30 mouse cellular contexts compared by ENCODE assay signal in the genomic region with DNA sequence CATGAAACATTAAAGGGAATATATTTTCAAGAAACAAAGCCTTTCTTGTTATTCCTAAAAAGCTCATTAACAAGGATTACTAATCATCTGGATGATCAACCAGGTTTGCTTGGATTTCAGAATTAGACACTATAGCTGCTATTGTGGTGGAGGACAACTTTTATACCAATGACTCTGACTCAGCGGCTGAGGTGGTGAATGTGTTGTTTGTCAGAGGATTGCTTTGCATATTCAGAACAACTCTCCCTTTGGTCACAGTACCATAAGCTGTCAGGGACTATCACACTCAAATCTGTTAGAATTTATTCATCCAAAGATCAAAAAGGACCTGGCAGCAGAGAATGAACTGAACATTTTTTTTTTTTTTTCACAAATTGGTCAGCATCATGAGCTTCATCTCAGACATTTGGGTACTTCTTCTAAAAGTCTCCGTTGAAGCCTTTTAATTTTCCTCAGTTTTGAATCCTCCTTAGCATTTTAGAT.
DNase-seq lines count a peak whose midpoint lies in the region; ATAC-seq lines count a peak whose summit lies in the region.
"Had no signal": no experiment of that assay in that cellular context is flagged by ENCODE, and none has a peak within 500 bp of the region (broad histone marks: within the 10 kb centered on the region; RNA-seq: fewer than 3 reads in every experiment).

No protein-coding gene starts in this region.

- ATAC-seq in midbrain, embryonic 11.5 days (ENCODE audit: low FRiP score), result peak; percentile 63; the same call in 1 of the 2 replicates
- ATAC-seq in midbrain, embryonic 13.5 days, result no peak; the same call in 1 of the 2 replicates
- ATAC-seq: forebrain, embryonic 15.5 days; hindbrain, embryonic 16.5 days; Patski had no signal

- 65% methylated on average over 2 of the region's 2 CpGs for WGBS in midbrain, embryonic 11.5 days
- WGBS in midbrain, embryonic 13.5 days, result 58% methylated on average over 2 of the region's 2 CpGs

- H3K27me3 ChIP-seq in midbrain, embryonic 11.5 days (ENCODE audit: control insufficient read depth, insufficient read depth, low read length), result no peaks in the 10 kb centered on the region
- H3K27me3 ChIP-seq in midbrain, embryonic 13.5 days, result no peaks in the 10 kb centered on the region
- H3K27me3 ChIP-seq: embryonic facial prominence, embryonic 13.5 days; forebrain, embryonic 12.5 days; forebrain, embryonic 15.5 days; heart, embryonic 12.5 days; heart, embryonic 15.5 days; hindbrain, embryonic 13.5 days; Patski had no signal

- no peaks in the 10 kb centered on the region for H3K4me1 ChIP-seq in midbrain, embryonic 11.5 days (ENCODE audit: control insufficient read depth, insufficient read depth, low read length)
- no peaks in the 10 kb centered on the region for H3K4me1 ChIP-seq in midbrain, embryonic 13.5 days (replicated peaks)
- H3K4me1 ChIP-seq: embryonic facial prominence, embryonic 10.5 days; embryonic facial prominence, embryonic 13.5 days; forebrain, embryonic 12.5 days; forebrain, embryonic 15.5 days; heart, embryonic 12.5 days; heart, embryonic 15.5 days; hindbrain, embryonic 10.5 days; hindbrain, embryonic 13.5 days had no signal

- no peak overlapping the region for H3K27ac ChIP-seq in midbrain, embryonic 11.5 days (ENCODE audit: low read depth, low read length)
- no peak overlapping the region for H3K27ac ChIP-seq in midbrain, embryonic 13.5 days
- H3K27ac ChIP-seq: embryonic facial prominence, embryonic 10.5 days; embryonic facial prominence, embryonic 13.5 days; forebrain, embryonic 12.5 days; forebrain, embryonic 15.5 days; gastrocnemius, adult 2 months; heart, embryonic 15.5 days; hindbrain, embryonic 10.5 days; hindbrain, embryonic 13.5 days had no signal

- peak; percentile 68 for DNase-seq in midbrain, embryonic 11.5 days (ENCODE audit: low spot score, missing footprints)
- DNase-seq in Muller cell, postnatal 12 days (ENCODE audit: inconsistent ontology term), result peak; percentile 98
- DNase-seq in retina, adult 2 months (ENCODE audit: low read depth, low spot score), result peak; percentile 9
- DNase-seq in retina, postnatal 7 days (ENCODE audit: low read depth, low spot score), result peak; percentile 19
- DNase-seq in frontal cortex, postnatal 36 days (ENCODE audit: low spot score in 2 of 2), result no peak
- no peak for DNase-seq in kidney, adult 8-10 months
- DNase-seq: adrenal gland, postnatal 10 days; adrenal gland, postnatal 36 days; cerebellum, adult 11-12 months; cerebellum, adult 8-10 months; cerebellum, postnatal 10 days; cerebellum, postnatal 36 days; embryo, embryonic 11 days; gastrocnemius, adult 2 months; gastrocnemius, postnatal 14 days; heart, adult 18-20 months; heart, postnatal 10 days; heart, postnatal 36 days had no signal

- no peak overlapping the region for H3K4me2 ChIP-seq in midbrain, embryonic 11.5 days
- no peak overlapping the region for H3K4me2 ChIP-seq in midbrain, embryonic 13.5 days (replicated peaks)
- H3K4me2 ChIP-seq: embryonic facial prominence, embryonic 13.5 days; forebrain, embryonic 12.5 days; forebrain, embryonic 15.5 days; heart, embryonic 12.5 days; heart, embryonic 15.5 days; hindbrain, embryonic 13.5 days had no signal

- H3K9ac ChIP-seq in midbrain, embryonic 11.5 days (ENCODE audit: low read length), result no peak overlapping the region
- H3K9ac ChIP-seq in midbrain, embryonic 13.5 days (replicated peaks), result no peak overlapping the region
- H3K9ac ChIP-seq: embryonic facial prominence, embryonic 13.5 days; forebrain, embryonic 12.5 days; forebrain, embryonic 15.5 days; heart, embryonic 12.5 days; heart, embryonic 15.5 days; hindbrain, embryonic 13.5 days had no signal

- no peak overlapping the region for H3K4me3 ChIP-seq in midbrain, embryonic 11.5 days (ENCODE audit: low read depth, low read length)
- no peak overlapping the region for H3K4me3 ChIP-seq in midbrain, embryonic 13.5 days (replicated peaks)
- H3K4me3 ChIP-seq: embryonic facial prominence, embryonic 10.5 days; embryonic facial prominence, embryonic 13.5 days; erythroblast, embryonic 14.5 days; forebrain, embryonic 12.5 days; forebrain, embryonic 15.5 days; gastrocnemius, adult 2 months; heart, embryonic 12.5 days; heart, embryonic 15.5 days; hindbrain, embryonic 10.5 days; hindbrain, embryonic 13.5 days had no signal

- no peaks in the 10 kb centered on the region for H3K9me3 ChIP-seq in midbrain, embryonic 11.5 days (ENCODE audit: control insufficient read depth, low read length)
- no peaks in the 10 kb centered on the region for H3K9me3 ChIP-seq in midbrain, embryonic 13.5 days
- H3K9me3 ChIP-seq: embryonic facial prominence, embryonic 10.5 days; embryonic facial prominence, embryonic 13.5 days; forebrain, embryonic 12.5 days; forebrain, embryonic 15.5 days; heart, embryonic 12.5 days; heart, embryonic 15.5 days; hindbrain, embryonic 10.5 days; hindbrain, embryonic 13.5 days had no signal

- no peaks in the 10 kb centered on the region for H3K36me3 ChIP-seq in midbrain, embryonic 11.5 days (ENCODE audit: control insufficient read depth, insufficient read depth, low read length)
- H3K36me3 ChIP-seq in midbrain, embryonic 13.5 days, result no peaks in the 10 kb centered on the region
- H3K36me3 ChIP-seq: embryonic facial prominence, embryonic 10.5 days; embryonic facial prominence, embryonic 13.5 days; forebrain, embryonic 12.5 days; forebrain, embryonic 15.5 days; heart, embryonic 12.5 days; heart, embryonic 15.5 days; hindbrain, embryonic 10.5 days; hindbrain, embryonic 13.5 days had no signal

Comparison
In these comparisons a context has a peak if more than half of its experiments do, and no peak if none do; other contexts are left out.
1. DNase-seq: peak in midbrain, embryonic 11.5 days (single experiment), Muller cell, postnatal 12 days (single experiment), retina, adult 2 months (single experiment) and retina, postnatal 7 days (single experiment); none in frontal cortex, postnatal 36 days (0 of 2) and kidney, adult 8-10 months (0 of 2).